Mouse (Mus musculus) frontal cortex, adult 2 months (tissue): ENCODE results near the gene Pak1. TPM values are rescaled to one million over a fixed set of nuclear protein-coding genes. Genes with fewer than 3 reads are reported as not detected.
"Not testable (repeated sequence)": the region's sequence is repeated elsewhere in the genome, so short reads cannot be mapped to it uniquely, and the experiment has no call there.

ENCODE experiments used
- DNase-seq, 2 experiments: peaks; one replicate each; pipeline ENCODE4 v3.0.0; 2022; ENCODE audit warnings: low spot score in 1 of 2; ENCODE audit errors: extremely low spot score in 1 of 2
- polyA plus RNA-seq: library from polyadenylated mRNA; depleted of rRNA; stranded (reverse); fragments of >200 nt; gene quantifications from 2 replicates; pipeline ENCODE4 v1.2.3, GENCODE M21; 2012; rRNA removed

Pak1 gene
- polyA plus RNA-seq, 1 experiment, result 292 TPM

- peak in 1 of 2 experiments; percentile 44 for DNase-seq
Measured at GRCm38 (mm10) chr7:97845546-97845945, 57.2 kb downstream of the Pak1 start.

GRCm38 (mm10) chr7:97846539-97846938, 58.2 kb downstream of the Pak1 start:
- no peak for DNase-seq

GRCm38 (mm10) chr7:97849557-97849956, 61.2 kb downstream of the Pak1 start:
- not testable (repeated sequence) for DNase-seq

GRCm38 (mm10) chr7:97850331-97850730, 62.0 kb downstream of the Pak1 start:
- DNase-seq, result no peak

GRCm38 (mm10) chr7:97863512-97863911, 75.2 kb downstream of the Pak1 start:
- no peak for DNase-seq

GRCm38 (mm10) chr7:97864531-97864930, 76.2 kb downstream of the Pak1 start:
- DNase-seq, result no peak

- DNase-seq, result no peak
Measured at GRCm38 (mm10) chr7:97867866-97868265, 79.5 kb downstream of the Pak1 start.

- no peak for DNase-seq
Measured at GRCm38 (mm10) chr7:97868766-97869165, 80.4 kb downstream of the Pak1 start.

- DNase-seq, result peak; percentile 2 to 51
Measured at GRCm38 (mm10) chr7:97872396-97872795, 84.1 kb downstream of the Pak1 start.

GRCm38 (mm10) chr7:97873317-97873716, 85.0 kb downstream of the Pak1 start:
- no peak for DNase-seq

GRCm38 (mm10) chr7:97877846-97878538, 89.7 kb downstream of the Pak1 start:
- DNase-seq, result no peak

GRCm38 (mm10) chr7:97911646-97912045, 123.3 kb downstream of the Pak1 start:
- peak in 1 of 2 experiments; percentile 35 for DNase-seq

GRCm38 (mm10) chr7:97914833-97915516, 126.6 kb downstream of the Pak1 start:
- DNase-seq, result peak in 1 of 2 experiments; percentile 49

- DNase-seq, result no peak
Measured at GRCm38 (mm10) chr7:97919742-97920141, 131.4 kb downstream of the Pak1 start, which contains the start of gene Gdpd4. Gene Gdpd4, plus strand, starts transcription at chr7:97919955.

GRCm38 (mm10) chr7:97925819-97926218, 137.5 kb downstream of the Pak1 start:
- DNase-seq, result peak in 1 of 2 experiments; percentile 66

- no peak for DNase-seq
Measured at GRCm38 (mm10) chr7:97926978-97927377, 138.6 kb downstream of the Pak1 start.

GRCm38 (mm10) chr7:97944485-97944884, 156.1 kb downstream of the Pak1 start:
- no peak for DNase-seq

Other genes with a start within 250 kb of the Pak1 start
- 56.3 and 59.9 TPM in 2 replicates for gene Aamdc, start 209.0 kb upstream of the Pak1 start, polyA plus RNA-seq
- gene Rsf1, start 208.7 kb upstream of the Pak1 start, polyA plus RNA-seq, result 16.5 and 18.0 TPM in 2 replicates
- gene Clns1a, start 91.9 kb upstream of the Pak1 start, polyA plus RNA-seq, result 92.4 and 93.0 TPM in 2 replicates
- gene Aqp11, start 50.3 kb upstream of the Pak1 start, polyA plus RNA-seq, result 22.0 and 23.7 TPM in 2 replicates
- gene Gdpd4, start 131.4 kb downstream of the Pak1 start, polyA plus RNA-seq, result 3.3 and 4.3 TPM in 2 replicates